Mouse (Mus musculus): ENCODE results near the gene Galc.
A peak's percentile ranks its signal among the peaks of the same experiment; 100 is the strongest.

Gene Galc

DNA sequence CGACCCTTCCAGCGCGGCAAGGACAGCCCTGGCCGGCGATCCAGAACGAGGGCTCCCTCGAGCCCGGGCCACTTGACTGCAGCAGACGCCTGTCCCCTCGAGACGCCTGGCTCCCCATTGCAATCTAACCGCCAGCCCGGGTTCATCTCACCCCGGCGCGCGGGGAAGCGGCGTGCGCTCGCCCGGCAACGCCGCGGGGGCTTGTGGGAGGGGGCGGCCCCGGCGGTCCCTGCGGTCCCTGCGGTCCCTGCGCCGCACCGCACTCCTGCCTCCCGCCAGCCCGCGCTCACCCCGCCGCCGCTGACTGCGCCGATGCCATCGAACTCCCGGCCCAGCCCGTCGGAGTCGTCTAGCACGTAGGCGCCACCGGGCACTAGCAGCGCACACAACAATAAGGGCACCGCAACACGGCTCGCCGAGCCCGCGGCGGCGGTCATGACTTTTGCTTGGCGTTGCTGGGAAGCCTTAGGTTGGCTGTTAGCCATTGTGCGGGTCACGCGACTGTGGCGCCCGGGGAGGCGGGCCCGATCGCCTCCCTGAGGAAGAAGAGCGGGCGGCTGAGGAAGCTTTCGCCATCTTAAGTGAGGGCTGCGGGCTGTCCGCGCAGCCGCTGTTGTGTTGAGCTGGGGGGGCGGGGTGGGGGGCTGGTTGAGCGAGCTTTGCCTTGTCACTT, at the start of gene Galc:
Galc (minus strand) TSS at position 615 of the 673 bp plus-strand sequence.
- DNase-seq (ENCODE audit: low spot score), result peak; percentile 87

DNA sequence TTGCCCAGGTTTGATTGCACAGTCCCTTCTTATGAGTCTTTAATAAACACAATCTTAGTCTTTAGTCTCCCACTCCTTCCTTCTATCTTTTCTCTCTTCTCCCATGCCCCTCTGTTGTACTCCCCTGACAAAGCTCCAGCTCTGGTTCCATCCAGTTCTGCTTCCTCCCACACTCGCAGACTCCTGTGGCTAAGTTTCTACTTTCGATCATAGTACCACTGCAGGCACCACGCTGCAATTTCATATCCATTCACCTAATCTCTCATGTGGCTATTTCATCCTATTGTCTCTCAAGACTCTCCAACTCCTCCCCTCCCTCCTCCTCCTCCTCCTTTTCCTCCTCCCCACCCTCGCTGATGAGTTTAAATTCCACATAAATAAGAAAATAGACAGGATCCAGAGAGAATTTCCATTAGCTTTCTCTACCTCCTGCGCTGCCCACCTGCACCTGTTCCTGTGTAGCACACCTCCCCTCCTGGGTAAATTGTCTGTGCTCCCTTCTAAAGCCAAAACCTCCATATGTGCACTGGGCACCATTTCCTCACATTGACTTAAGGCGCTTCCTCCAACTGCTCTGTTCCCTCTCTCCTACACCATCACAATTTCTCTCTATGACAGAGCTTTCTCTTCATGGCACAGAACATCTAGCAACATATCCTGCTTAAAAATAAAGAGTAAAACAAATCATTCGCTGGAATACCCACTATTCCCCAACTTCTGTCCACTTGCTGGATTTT, 48.1 kb upstream of the Galc start:
- no peak for DNase-seq (ENCODE audit: low spot score)

DNA sequence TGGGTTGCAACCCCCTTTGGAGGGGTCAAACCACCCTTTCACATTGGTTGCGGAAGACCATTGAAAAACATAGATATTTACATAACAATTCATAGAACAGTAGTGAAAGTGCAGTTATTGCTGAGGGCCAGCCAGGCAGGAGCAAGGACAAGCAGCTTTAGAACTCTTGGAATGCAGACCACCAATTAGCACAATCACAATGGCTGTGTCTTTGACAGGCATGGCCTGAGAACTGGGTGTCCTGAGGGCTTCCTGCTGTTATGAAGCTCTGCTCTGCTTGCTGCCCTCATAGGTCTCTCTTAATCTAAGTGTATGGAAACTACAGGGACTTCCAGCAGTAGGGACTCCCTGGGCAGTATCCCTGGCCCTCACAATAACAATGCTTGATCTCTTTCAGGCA, 43.8 kb upstream of the Galc start:
- no peak for DNase-seq (ENCODE audit: low spot score)

DNA sequence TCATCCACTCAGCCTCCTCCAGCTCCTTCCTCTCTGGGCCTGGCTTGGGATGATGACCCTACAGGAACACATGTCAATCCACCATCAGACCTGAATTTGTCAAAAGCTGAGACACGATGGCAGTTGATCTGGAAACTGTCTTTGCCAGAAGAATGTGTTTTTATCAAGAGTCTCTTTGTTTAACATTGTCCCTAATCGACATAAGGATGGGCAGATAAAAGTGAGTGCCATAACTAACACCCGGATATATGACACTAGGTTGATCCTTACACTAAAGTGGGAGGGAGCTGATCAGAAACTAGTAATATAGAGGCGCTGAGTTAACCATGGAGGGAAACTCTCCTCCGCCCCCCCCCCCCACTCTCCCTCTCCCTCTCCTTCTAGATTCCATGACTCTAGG, 42.7 kb upstream of the Galc start:
- DNase-seq (ENCODE audit: low spot score), result no peak

DNA sequence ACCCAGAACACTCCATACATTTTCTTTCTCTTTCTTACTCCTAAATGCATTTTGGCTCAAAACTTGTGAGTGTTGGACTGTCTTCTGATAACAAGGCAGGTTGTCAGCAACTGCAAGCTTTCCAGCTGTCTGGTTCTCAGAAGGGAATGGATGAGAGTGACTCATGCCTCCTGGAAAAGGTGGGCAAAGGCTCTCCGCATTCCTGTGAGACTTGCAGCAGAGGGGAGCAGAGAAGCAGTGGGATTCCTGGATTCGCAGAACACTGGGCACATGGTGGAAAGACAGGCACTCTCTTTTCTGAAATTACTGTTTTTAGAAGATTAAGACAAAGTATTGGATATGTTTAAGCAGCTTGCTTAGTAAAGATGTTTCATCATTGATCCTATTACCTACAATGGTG, 35.0 kb upstream of the Galc start:
- no peak for DNase-seq (ENCODE audit: low spot score)

DNA sequence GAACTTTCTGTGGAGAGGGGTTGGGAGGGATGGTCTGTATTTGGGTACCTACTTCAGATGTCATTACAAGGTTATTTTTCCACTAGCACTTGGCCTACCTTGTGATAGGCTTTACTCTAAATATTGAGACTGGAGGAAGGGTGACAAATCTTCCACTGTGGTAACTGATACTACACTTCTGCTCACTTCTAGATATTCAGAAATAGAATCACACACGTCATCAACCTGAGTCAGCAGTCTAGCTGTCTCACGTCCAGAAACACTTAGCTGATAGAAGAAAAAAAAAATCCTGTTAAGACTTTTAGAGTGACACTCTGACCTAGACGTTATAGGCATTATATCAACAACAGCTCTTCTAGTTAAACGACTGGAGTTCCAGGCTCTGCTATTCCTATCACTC, 33.0 kb upstream of the Galc start:
- DNase-seq (ENCODE audit: low spot score), result no peak

DNA sequence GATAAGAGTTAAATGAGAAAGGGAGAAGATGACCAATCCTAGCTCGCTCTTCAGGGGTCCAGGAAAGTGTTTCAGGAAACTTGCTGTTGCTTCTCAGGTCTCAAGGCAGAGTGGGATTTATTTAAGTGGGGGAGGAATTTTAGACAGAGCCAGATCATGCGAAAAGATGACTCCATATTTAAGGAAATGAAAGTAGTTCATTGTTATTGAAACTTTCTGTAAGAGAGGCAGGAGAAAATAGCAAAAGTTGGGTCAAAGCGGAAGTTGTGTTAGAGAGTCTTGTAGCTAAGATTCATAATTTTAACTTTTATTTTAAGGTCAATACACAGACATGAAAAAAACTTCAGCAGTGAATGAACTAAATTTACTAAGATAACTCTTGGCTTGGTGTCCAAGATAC, 31.2 kb upstream of the Galc start:
- no peak for DNase-seq (ENCODE audit: low spot score)

DNA sequence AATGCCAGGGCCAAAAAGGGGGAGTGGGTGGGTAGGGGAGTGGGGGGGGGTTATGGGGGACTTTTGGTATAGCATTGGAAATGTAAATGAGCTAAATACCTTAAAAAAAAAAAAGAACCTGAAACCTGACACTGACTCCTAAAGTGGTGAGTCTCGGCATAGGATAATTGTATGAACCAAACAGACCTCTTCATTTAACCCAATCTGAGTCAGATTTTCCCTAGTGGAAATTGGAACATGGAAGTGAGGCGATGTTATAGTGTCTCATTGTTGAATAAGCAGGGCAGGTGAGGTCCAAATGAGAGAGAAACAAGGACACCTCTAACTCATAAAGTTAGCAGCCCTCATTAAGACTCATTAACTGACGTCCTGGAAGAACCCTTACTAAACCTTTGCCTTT, 25.2 kb upstream of the Galc start:
- DNase-seq (ENCODE audit: low spot score), result no peak

DNA sequence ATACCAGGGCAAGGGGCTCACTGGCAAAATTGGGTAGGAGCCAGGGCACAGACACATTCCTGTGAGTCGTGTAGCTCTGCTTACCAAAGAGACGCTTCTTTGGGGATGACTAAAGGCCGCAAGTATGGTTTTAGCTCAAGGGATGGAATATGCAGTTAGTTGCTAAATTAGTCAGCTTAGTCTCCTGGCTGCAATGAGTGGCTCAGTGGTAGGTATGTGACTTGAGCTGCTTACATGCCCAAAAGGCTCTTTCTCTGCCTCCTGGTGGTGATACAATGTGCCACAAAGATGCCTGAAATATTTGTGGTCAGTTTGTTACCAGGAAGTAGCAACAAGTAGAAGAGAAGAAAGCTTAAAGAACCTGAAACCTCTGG, 24.2 kb upstream of the Galc start:
- DNase-seq (ENCODE audit: low spot score), result peak; percentile 37

DNA sequence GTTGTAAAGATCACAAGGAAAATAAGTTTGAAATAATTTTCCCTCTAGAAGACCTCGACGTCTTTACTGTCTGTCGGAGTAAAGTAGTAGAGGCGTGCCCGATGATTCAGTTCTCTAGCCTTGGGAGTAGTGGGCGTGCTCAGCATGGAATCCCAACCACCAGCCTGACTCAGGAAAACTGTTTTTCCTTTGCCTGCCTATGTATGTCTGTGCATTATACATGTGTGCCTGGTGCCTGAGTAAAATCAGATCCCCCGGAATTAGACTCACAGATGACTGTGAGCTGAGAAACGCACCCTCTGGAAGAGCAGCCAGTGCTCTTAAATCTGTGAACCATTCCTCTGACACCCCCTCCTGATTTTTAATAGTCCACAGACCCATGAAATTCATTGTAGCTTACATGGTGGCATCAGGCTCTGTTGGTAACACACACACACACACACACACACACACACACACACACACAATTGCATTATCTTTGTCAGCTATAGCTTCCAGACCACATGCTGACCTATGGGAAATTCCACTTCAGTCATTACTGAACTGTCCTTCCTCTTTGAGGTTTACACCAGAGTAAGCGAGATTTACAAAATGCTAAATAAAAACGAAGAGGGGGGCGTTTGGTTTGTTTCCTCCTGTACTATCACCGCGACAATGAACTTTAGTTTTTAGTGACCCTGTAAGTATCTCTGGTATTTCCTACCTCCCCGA, 23.7 kb upstream of the Galc start:
- no peak for DNase-seq (ENCODE audit: low spot score)

DNA sequence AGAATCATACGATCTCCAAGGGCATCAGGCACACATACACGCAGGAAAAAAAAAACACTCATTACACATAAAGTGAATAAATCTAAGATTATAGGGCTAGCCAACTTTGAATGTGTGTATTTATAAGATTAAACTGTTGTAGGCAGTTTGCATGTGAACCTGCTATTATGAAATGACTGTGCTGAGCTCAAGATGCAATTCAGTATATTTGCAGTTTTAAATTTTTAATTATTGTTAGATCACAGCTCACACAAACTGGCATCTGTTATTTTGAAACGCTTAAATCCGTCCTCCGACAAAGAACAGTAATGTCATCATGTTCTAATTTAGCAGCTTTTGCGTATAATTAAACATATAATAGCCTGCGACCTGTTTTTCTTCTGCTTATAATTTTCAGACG, 21.7 kb upstream of the Galc start:
- DNase-seq (ENCODE audit: low spot score), result no peak

DNA sequence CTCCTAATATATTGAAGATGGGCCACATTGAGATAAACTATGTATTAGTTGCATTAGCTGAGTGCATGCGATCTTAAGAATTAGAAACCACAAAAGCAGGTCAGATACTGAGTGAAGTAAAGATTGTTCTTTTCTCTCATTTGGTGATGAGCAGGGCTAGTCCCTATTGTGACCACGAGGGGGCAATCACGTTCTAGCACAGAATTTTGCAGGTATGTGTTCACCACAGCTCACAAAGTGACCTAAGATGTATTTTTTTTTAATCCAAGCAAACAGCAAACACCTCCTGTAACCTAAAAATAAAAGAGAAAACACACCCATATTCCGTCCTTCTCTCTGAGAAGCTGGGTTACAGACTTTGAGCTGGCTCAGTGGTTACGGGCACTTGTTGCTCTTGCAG, 21.3 kb upstream of the Galc start:
- DNase-seq (ENCODE audit: low spot score), result peak; percentile 74

DNA sequence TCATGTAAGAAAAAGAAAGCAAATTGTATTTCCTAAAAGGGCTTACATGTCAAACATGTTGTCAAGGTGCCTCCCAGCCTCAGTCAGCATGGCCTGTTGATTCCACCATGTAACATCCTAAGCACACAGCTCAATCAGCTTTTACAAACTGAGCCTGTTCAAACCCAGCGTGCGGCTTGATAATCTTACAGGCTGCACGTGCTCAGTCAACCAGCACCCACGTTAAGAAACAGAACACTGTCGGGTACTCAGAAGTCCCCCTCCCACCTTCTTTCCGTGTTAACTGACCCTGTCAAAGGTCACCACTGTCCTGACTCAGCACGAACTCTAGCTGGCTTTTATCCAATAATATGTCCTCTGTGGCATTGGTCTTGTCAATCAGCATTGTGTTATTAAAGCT, 13.2 kb upstream of the Galc start:
- DNase-seq (ENCODE audit: low spot score), result no peak

DNA sequence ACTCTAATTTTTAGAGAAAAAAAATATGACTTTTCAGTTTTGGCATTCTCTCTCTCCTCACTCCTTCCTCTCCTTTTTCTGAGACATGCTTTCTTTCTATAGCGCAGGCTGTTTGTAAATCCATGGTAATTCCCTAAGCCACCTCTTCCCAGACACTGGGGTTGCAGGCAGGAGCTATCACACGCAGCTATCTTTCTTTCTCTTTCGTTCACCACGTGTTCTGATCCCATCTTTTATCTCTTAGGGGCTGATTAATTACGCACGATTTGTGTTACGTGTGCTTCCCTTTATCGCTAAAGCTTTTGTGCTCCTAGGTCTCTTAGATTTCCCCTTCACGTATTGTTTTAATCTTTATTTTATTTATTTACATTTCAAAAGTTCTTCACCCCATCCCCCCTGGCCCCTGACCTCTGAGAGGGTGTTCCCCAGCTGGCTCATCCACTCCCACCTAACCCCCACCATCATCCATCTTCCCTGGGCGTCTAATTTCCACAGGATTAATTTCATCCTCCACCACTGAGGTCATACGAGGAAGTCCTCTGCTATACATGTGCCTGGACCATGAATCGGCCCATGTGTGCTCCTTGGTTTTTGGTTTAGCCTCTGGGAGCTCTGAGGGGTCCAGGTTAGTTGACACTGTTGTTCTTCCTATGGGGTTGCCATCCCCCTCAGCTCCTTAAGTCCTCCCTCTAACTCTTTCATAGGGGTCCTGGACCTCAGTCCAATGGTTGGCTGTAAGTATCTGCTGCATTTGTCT, 11.7 kb upstream of the Galc start:
- no peak for DNase-seq (ENCODE audit: low spot score)

DNA sequence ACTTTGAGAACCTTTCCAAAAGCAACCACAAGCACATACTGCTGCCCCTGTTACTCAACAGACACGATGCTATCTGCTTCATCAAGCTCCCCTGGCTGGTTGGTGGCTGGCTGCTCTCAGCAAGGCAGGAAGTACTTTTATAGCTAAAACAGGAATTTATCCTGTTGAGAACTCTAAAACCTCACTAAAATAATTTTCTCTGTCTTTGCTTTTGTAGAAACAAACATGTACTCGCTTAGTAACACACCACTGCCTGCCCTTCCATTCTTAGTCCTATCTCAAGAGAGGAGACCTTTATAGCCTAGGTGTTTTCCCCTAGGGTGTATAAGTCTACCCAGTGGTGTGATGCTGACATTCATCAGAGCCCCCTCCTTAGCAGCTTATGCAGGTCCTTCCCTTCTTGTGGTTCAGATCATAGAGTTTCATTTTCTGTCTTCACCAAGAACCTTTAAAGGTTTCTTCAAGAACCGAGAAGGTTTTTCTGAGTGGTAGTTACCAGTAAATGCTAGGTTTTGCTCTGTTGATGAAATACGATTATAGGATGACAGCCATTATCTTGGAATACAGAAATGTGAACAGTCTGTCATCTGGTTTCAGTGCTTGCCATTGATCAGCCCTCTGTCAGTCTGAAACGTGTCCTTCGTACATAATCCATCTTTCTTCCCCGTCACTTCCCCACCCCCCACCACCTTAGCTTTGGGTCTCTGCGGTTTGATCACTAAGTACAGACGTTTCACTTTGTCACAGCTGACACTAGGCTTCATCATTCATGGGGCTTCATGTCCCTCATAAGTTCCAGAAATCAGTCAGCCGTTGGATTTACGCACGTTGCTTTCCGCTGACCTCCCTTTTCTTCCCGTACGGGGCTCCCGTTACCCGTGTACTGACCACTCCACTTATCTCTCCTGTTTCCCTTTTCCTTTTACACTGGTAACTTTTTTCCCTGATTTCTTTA, 10.8 kb upstream of the Galc start:
- no peak for DNase-seq (ENCODE audit: low spot score)

DNA sequence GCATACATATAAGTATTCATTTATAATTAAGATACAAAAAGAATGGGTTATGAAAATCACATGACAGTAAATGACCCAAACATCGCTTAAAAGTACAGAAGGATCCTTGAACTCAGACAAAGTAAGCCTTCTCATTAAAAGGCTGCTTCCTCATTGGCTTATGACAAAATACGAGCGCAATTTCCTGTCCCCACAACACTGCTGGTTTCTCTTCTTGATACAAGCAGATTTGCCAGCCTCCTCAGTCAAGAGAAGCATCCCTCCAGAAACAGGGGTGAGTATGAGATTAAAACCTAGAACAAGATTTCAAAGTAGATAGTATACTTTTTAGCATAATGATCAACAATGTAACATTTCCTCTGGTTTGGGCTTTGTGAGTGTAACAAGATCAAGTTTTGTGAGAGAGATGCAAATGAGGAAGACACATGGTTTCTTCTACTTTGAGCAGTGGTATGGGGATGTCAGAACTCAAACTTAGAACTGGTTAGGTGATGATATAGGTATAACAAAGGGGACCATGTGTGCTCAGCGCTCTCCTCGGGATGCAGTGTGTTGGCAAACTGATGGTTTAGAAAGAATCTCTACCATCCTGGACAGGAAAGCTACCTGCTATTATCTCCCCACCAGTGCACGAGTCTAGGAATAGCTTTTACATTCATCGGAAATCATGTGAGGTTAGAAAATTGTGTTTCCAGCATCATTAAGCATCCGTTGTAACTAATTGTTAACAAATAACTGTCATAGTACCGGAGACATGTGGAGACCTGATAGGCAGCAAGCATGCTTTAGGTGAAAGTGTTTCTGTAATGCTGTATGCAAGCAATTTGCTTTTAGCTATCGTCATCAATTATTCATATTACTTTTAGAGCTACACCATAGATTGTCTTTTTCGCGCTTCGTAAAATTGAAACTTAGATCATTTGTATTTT, 9.4 kb upstream of the Galc start, which contains the start of gene Gpr65:
Gpr65 (plus strand) TSS at position 195 of the 929 bp plus-strand sequence.
- no peak for DNase-seq (ENCODE audit: low spot score)

DNA sequence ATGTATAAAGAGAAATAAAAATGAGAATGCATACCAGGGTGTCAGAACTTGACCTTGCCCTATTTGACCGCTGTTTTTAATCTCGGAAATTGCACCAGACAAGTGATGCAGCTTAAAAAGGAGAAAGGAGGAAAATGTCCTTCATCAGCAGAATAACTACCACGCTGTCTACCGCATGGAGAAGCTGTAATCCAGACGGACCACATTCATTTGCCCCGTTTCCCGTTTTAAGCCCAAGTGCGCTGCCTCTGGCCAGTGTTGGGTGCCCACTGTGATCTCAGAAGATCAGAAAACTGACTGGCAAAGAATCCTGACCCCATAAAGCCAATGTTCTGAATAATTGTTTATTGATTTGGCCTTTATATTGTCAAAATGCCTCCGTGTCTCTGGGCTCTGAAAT, 6.4 kb upstream of the Galc start:
- DNase-seq (ENCODE audit: low spot score), result no peak

DNA sequence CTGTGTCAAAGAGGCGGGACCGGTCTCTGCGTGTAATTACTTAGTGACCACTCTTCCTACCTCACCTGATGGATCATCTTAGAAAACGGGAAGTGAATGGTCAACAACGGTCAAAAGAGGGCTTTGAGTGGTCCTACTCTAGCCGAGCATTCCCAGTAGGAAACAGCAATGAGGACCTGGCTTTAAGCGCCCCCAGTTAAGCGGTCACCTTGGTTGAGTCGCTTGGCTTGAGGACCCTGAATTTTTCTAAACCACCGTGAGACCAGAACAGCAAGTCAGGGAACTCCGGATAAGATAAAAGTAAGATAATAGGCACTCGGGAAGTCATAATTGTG, 226 bp upstream of the Galc start:
- no peak for DNase-seq (ENCODE audit: low spot score)

DNA sequence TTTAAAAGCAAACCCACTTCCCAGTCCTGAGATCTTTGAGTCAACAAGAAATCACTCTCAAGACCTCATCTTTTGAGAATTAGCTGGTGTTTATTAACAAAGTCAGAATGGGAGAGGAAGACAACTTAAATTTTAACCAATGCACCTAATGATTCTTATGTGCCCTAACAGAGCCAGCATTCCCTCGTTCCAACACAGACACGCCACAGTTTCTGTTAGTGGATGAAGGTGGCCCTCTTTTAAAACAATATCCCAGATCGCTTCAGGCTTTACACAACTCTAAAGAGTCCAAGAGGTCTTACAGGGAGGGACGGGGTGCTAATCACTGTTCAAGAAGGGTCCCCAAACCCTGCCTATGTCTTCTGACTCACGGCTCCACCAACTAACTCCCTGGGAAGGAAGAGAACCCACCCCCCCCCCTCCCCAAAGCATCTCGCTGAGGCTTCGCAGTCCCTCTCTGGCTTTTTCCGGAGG, 851 bp downstream of the Galc start:
- peak; percentile 20 for DNase-seq (ENCODE audit: low spot score)

DNA sequence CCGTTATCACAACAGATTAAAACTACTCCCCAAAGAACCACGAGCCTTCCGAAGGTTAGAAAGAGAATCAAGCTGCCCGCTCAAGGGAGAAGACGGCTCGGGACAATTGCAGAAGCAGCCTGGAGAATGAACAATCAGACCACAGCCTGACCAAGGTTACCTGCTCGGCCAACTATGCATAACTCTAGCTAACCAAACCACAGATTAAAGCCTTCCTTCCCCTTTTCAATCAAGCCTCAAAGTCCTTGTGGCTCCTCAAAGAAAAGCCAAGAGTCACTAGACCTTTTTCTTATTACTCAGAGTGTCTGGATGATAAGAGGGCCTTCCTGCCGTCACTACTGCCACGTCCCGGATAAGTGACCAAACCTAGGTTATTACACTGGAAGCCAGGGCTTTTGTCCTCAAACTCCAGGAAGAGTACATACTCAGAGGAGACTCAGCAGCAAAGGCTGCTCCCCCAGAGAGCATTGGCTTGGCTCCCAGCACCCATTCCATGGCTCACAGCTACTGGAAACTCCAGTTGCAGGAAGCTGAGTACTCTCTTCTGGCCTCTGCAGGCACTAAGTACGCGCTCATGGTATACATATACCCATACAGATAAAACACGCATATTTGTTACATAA, 3.8 kb downstream of the Galc start:
- no peak for DNase-seq (ENCODE audit: low spot score)
